Mouse (Mus musculus) thymus, adult 2 months (tissue): ENCODE measurements around the gene Olfr520. TPM values are rescaled to one million over a fixed set of nuclear protein-coding genes. Genes with fewer than 3 reads are reported as not detected.

Experiments
- DNase-seq: peaks from one replicate; pipeline ENCODE4 v3.0.0; 2021
- H3K27ac ChIP-seq: fragments of 200-500 bp; 2 replicates; pipeline ENCODE4 v1.5.1; 2012; ENCODE audit warnings: low read length, control low read depth; ENCODE audit not compliant: control insufficient read depth, insufficient read depth
- H3K27me3 ChIP-seq: fragments of 200-500 bp; 2 replicates; pipeline ENCODE4 v1.6.1; 2012; ENCODE audit warnings: mild to moderate bottlenecking, low read length, moderate library complexity, mixed read lengths; ENCODE audit not compliant: control insufficient read depth, insufficient read depth
- H3K36me3 ChIP-seq: fragments of 200-500 bp; 2 replicates; pipeline ENCODE4 v1.6.1; 2012; ENCODE audit warnings: mild to moderate bottlenecking, low read length, moderate library complexity; ENCODE audit not compliant: control insufficient read depth, insufficient read depth
- H3K4me1 ChIP-seq: fragments of 200-500 bp; replicated peaks from 2 replicates; pipeline ENCODE4 v1.6.1; 2012; ENCODE audit warnings: low read length; ENCODE audit not compliant: control insufficient read depth, insufficient read depth
- H3K4me3 ChIP-seq: fragments of 200-500 bp; 2 replicates; pipeline ENCODE4 v1.5.1; 2012; ENCODE audit warnings: mild to moderate bottlenecking, low read length, control low read depth, moderate library complexity; ENCODE audit not compliant: control insufficient read depth, insufficient read depth
- CTCF ChIP-seq: fragments of 200-500 bp; IDR thresholded peaks from 2 replicates; pipeline ENCODE4 v1.5.1; 2012; ENCODE audit warnings: mild to moderate bottlenecking, control low read depth, low read length, moderate library complexity, borderline replicate concordance; ENCODE audit not compliant: control insufficient read depth, poor library complexity, insufficient read depth; ENCODE audit errors: extremely low read depth
- POLR2A ChIP-seq: fragments of 200-500 bp; IDR thresholded peaks from 2 replicates; pipeline ENCODE4 v1.6.1; 2012; ENCODE audit warnings: mild to moderate bottlenecking, low read length, control low read depth, moderate library complexity; ENCODE audit not compliant: control insufficient read depth, poor library complexity, insufficient read depth; ENCODE audit errors: extremely low read depth
- WGBS: fragments of 180-500 bp; shearing (Covaris S2); methylation state at CpG from one replicate; pipeline ENCODE4 v1.1.7; 2018; 5-methylcytosine and 5-hydroxymethylcytosine counted together
- polyA plus RNA-seq: library from polyadenylated mRNA; depleted of rRNA; stranded (reverse); fragments of >200 nt; gene quantifications from 2 replicates; pipeline ENCODE4 v1.2.3, GENCODE M21; 2012

Olfr520 gene
- polyA plus RNA-seq, 1 experiment = not detected

DNA sequence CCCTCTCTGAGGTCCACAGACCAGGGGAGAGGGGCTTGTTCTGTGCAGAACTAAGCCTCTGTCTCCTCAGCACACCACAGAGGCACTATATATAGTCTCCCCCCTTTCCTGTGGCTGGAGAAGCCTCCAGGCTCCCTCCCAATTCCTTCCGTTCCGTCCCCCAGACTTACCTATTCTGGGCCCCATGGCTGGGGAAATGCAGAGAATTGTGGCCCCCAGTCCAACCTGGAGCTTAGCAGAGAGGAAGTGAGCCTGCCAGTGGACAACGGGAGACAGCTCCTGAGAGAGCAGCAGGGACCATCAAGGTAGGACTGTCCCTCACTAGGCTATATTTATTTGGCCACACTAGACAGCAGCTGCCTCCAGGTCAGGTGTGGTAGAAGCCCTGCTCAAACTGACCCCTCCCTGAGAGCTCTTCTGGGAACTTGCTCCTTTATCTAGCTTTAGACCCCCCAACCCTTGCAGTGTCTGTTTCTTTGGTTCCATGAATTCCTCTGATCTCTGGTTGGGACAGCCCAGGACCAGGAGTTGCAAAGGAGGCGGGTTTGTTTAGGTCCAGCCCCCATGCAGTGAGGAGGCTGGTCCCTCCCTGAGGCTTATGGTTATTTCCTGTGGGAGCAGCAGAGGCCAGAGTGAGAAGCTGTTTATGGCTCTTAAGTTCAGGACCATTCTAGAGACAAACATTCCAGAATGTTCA lies 23.6 kb upstream of the Olfr520 start:
- no peak for TF ChIP-seq CTCF
- no peak for TF ChIP-seq POLR2A
- H3K4me3 ChIP-seq = no peak overlapping the region

DNA sequence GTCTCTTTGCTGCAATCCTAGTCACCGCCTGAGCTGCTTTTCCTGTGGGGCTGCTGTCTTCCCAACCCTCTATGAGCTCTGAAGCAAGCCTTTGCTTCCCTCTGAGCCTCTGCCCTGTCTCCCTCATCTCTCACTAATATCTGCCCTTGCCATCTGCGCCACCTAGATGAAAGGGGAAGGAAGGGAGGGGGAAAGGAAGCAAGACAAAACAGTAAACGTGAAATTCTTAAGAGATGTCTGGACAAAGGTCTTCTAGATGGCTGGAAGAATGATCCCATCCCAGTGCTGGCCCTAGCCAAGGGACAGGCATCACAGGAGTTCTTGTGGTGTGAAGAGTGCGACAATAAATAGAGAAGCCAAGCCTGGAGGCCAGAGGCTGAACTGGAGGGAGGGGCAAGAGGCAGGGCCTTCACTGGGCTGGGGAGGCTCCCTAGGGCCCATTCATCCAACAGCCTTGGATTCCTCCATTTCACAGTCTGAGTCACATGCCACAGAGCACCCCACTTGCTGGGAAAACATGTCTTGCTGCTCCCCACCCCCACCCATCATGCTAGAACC lies 23.0 kb upstream of the Olfr520 start:
- H3K4me1 ChIP-seq = no peaks in the 10 kb centered on the region; the same call in 1 of the 2 replicates
- H3K36me3 ChIP-seq = no peaks in the 10 kb centered on the region
- no peak for DNase-seq
- TF ChIP-seq CTCF (no peak), POLR2A (no peak)
- no peaks in the 10 kb centered on the region for H3K27me3 ChIP-seq
- H3K27ac ChIP-seq = no peak overlapping the region
- WGBS = 15% methylated on average over 4 of the region's 4 CpGs
- H3K4me3 ChIP-seq = no peak overlapping the region

More for the DNA sequence above, 23.6 kb upstream of the Olfr520 start:
- H3K4me1 ChIP-seq = no peaks in the 10 kb centered on the region; the same call in 1 of the 2 replicates
- no peaks in the 10 kb centered on the region for H3K27me3 ChIP-seq
- no peaks in the 10 kb centered on the region for H3K36me3 ChIP-seq
- no peak for DNase-seq
- WGBS = 42% methylated on average over 4 of the region's 4 CpGs
- H3K27ac ChIP-seq = no peak overlapping the region

DNA sequence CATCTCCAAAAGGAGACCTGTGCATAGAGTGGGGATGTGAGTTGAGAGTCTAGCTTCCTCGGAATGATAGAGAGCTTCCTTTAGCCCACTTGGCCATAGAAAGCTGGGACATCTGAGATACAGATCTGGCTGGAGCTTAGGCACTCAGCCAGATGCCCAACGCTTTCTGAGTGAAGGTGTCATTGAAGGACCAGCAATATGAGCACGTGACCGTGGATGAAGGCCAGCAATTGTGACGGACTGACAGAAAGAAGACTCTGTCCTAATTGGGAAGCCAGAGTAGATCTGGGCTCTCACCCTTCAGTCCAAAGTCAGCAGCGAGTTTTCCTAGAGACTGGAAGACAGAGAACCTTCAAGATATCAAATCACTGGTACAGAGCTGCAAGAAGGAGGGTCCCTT lies 22.4 kb upstream of the Olfr520 start:
- H3K4me1 ChIP-seq = no peaks in the 10 kb centered on the region; the same call in 1 of the 2 replicates
- no peaks in the 10 kb centered on the region for H3K27me3 ChIP-seq
- TF ChIP-seq POLR2A (no peak), CTCF (no peak)
- H3K4me3 ChIP-seq = no peak overlapping the region
- WGBS = 87% methylated on average over 6 of the region's 6 CpGs
- no peak for DNase-seq
- H3K27ac ChIP-seq = no peak overlapping the region
- no peaks in the 10 kb centered on the region for H3K36me3 ChIP-seq

DNA sequence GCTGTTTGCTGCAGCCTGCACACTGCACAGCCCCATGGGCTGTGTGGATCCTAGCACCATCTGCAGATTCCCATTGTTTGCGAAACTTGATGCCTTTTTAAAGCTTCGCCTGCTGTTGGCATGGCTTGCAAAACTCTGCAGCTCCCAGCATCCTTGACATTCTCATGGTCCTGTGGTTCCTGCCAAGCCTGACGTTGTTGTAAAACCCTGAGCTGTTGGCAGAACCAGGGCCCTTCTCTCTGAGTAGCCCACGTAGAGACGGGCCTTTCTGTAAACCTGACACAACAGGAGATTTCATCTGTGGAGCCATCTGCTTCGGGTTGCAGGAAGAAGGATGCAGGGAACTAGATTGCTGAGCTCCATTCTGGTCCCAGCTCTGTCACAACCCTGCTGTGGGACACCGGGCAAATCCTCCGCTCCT lies 21.8 kb upstream of the Olfr520 start:
- no peak overlapping the region for H3K4me3 ChIP-seq
- DNase-seq = no peak
- no peaks in the 10 kb centered on the region; the same call in 1 of the 2 replicates for H3K4me1 ChIP-seq
- no peak overlapping the region for H3K27ac ChIP-seq
- H3K36me3 ChIP-seq = no peaks in the 10 kb centered on the region
- TF ChIP-seq POLR2A (no peak), CTCF (no peak)
- WGBS = 90% methylated on average over 8 of the region's 8 CpGs
- H3K27me3 ChIP-seq = no peaks in the 10 kb centered on the region

DNA sequence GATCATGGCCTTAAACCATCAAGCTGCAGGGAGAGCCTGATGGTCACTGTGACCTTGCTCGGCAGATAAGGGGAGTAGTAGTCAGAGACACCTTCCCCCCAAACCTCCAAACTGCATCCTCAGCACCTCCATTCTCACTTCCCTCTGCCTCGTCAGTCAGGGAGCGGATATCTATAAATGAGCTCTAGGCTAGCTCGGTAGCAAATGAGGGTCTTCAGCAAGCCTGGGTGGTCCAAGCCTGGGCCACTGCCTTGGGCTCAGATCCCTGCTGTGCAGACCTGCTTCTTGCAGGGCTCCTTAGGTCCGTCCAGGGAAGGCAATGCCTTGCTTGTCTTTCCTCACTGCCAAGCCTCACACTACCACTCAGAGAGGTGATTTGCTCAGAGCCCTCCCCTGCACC lies 21.3 kb upstream of the Olfr520 start:
- H3K27ac ChIP-seq = no peak overlapping the region
- 88% methylated on average over 5 of the region's 5 CpGs for WGBS
- H3K4me3 ChIP-seq = no peak overlapping the region
- no peaks in the 10 kb centered on the region for H3K36me3 ChIP-seq
- no peak for DNase-seq
- no peaks in the 10 kb centered on the region for H3K27me3 ChIP-seq
- H3K4me1 ChIP-seq = no peaks in the 10 kb centered on the region; the same call in 1 of the 2 replicates
- TF ChIP-seq POLR2A = no peak
- no peak for TF ChIP-seq CTCF

- 76% methylated on average over 7 of the region's 7 CpGs for WGBS
- H3K4me1 ChIP-seq = no peaks in the 10 kb centered on the region; the same call in 1 of the 2 replicates
Measured at GRCm38 (mm10) chr7:99709992-99710391, 20.1 kb upstream of the Olfr520 start.

More at GRCm38 (mm10) chr7:99709992-99710391, 20.1 kb upstream of the Olfr520 start:
- no peak overlapping the region for H3K27ac ChIP-seq
- H3K36me3 ChIP-seq = no peaks in the 10 kb centered on the region
- TF ChIP-seq CTCF (no peak), POLR2A (no peak)
- no peak for DNase-seq
- no peak overlapping the region for H3K4me3 ChIP-seq
- no peaks in the 10 kb centered on the region for H3K27me3 ChIP-seq
